7 mouse cellular contexts compared by ENCODE assay signal in the genomic region with DNA sequence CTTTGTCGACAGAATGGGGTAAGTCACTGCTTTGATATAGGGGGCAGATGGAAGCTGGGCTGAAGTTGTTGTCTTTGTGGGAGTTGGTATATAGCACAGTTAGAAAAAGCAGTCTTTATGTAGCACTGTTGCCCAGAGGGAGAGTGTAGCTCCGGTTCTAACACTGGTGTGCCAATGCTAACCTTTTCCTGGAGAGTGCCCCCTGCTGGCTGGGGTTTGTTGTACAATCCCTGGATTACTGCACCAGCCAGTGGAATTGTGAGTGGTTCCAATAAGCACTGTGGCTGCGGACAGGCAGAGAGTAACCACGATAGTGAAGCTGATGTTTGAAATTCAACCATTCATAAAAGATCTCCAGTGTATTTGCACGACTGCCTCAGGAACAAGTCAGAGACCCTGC. TPM values are rescaled to one million over a fixed set of nuclear protein-coding genes. Genes with fewer than 3 reads are reported as not detected.
DNase-seq lines count a peak whose midpoint lies in the region; ATAC-seq and TF ChIP-seq lines count a peak whose summit lies in the region.

No protein-coding gene starts in this region.

- no peak overlapping the region for H3K4me3 ChIP-seq in kidney, adult 2 months (ENCODE audit: insufficient read depth, low read depth, low read length)
- no peak overlapping the region for H3K4me3 ChIP-seq in kidney, embryonic 16.5 days (ENCODE audit: low read length)
- no peak overlapping the region for H3K4me3 ChIP-seq in ES-E14 (ENCODE audit: insufficient read depth in 1 of 2, low read depth in 1 of 2, low read length in 2 of 2, poor library complexity in 1 of 2, severe bottlenecking in 1 of 2)
- H3K4me3 ChIP-seq in midbrain, embryonic 13.5 days (replicated peaks): no peak overlapping the region

- TF ChIP-seq CTCF in kidney, adult 2 months (conservative IDR thresholded peaks at IDR 0.05; ENCODE audit: insufficient read depth, insufficient read length, low read depth, low read length): peak; percentile 56

- H3K36me3 ChIP-seq in kidney, adult 2 months (ENCODE audit: control insufficient read depth, insufficient read depth, low read length): no peaks in the 10 kb centered on the region
- H3K36me3 ChIP-seq in kidney, embryonic 16.5 days (ENCODE audit: insufficient read depth, low read length): no peaks in the 10 kb centered on the region
- H3K36me3 ChIP-seq in ES-E14 (ENCODE audit: control insufficient read depth, insufficient read depth, low read length, poor library complexity, severe bottlenecking): no peaks in the 10 kb centered on the region
- no peaks in the 10 kb centered on the region for H3K36me3 ChIP-seq in midbrain, embryonic 13.5 days

- no peak for ATAC-seq in kidney, embryonic 16.5 days (ENCODE audit: low FRiP score, low TSS enrichment)
- peak; percentile 63 for ATAC-seq in megakaryocyte progenitor cell, adult 5-6 weeks (replicated peaks; ENCODE audit: poor library complexity)
- ATAC-seq in midbrain, embryonic 13.5 days: no peak

- H3K9me3 ChIP-seq in kidney, embryonic 16.5 days (ENCODE audit: low read length): no peaks in the 10 kb centered on the region
- no peaks in the 10 kb centered on the region for H3K9me3 ChIP-seq in ES-E14 (ENCODE audit: control insufficient read depth, insufficient read depth, low read depth, low read length)
- no peaks in the 10 kb centered on the region for H3K9me3 ChIP-seq in midbrain, embryonic 13.5 days

- no peak overlapping the region for H3K27ac ChIP-seq in kidney, adult 2 months (ENCODE audit: insufficient read depth, low read depth, low read length)
- H3K27ac ChIP-seq in kidney, embryonic 16.5 days (ENCODE audit: low read length): no peak overlapping the region
- no peak overlapping the region for H3K27ac ChIP-seq in ES-E14 (ENCODE audit: insufficient read depth, low read depth, low read length, poor library complexity, severe bottlenecking)
- no peak overlapping the region for H3K27ac ChIP-seq in midbrain, embryonic 13.5 days

- no peak for TF ChIP-seq POLR2A in kidney, adult 2 months (IDR thresholded peaks at IDR 0.05; ENCODE audit: low read depth, low read length)

- H3K27me3 ChIP-seq in kidney, adult 2 months (replicated peaks; ENCODE audit: control insufficient read depth, insufficient read depth, low read length): no peaks in the 10 kb centered on the region
- no peaks in the 10 kb centered on the region for H3K27me3 ChIP-seq in kidney, embryonic 16.5 days (ENCODE audit: insufficient read depth, low read length)
- no peaks in the 10 kb centered on the region for H3K27me3 ChIP-seq in midbrain, embryonic 13.5 days

- in situ Hi-C loops in ES-E14 (cut with MboI; ENCODE audit: low sequenced_read_pairs in 2 of 2, unreplicated experiment in 2 of 2): no loop called here

- H3K4me2 ChIP-seq in kidney, embryonic 16.5 days (replicated peaks; ENCODE audit: low read depth, low read length): no peak overlapping the region
- H3K4me2 ChIP-seq in midbrain, embryonic 13.5 days (replicated peaks): no peak overlapping the region

- 81% methylated on average over 5 of the region's 5 CpGs for WGBS in kidney, adult 2 months
- 83% methylated on average over 5 of the region's 5 CpGs for WGBS in kidney, embryonic 16.5 days
- 84% methylated on average over 5 of the region's 5 CpGs for WGBS in midbrain, embryonic 13.5 days

- H3K4me1 ChIP-seq in kidney, adult 2 months (ENCODE audit: control insufficient read depth, insufficient read depth, low read length): no peaks in the 10 kb centered on the region
- no peaks in the 10 kb centered on the region for H3K4me1 ChIP-seq in kidney, embryonic 16.5 days (ENCODE audit: insufficient read depth, low read length)
- H3K4me1 ChIP-seq in ES-E14 (ENCODE audit: control insufficient read depth in 2 of 2, insufficient read depth in 2 of 2, low read length in 2 of 2, poor library complexity in 1 of 2): no peaks in the 10 kb centered on the region
- no peaks in the 10 kb centered on the region for H3K4me1 ChIP-seq in midbrain, embryonic 13.5 days (replicated peaks)

- no peak overlapping the region for H3K9ac ChIP-seq in kidney, embryonic 16.5 days (replicated peaks; ENCODE audit: low read length)
- no peak overlapping the region for H3K9ac ChIP-seq in ES-E14 (ENCODE audit: insufficient read depth, low read depth, low read length, poor library complexity, severe bottlenecking)
- H3K9ac ChIP-seq in midbrain, embryonic 13.5 days (replicated peaks): no peak overlapping the region

- peak; percentile 33 for DNase-seq in kidney, adult 2 months
- DNase-seq in ES-E14 (ENCODE audit: low read depth, low spot score): peak; percentile 36
- DNase-seq in adrenal gland, postnatal 36 days: peak; percentile 38 to 51
- no peak for DNase-seq in ovary, adult 18-20 months (ENCODE audit: low spot score)

TF ChIP-seq in ES-E14, 5 proteins besides CTCF, POLR2A, EP300 and RAD21:
- TF ChIP-seq MAFK (IDR thresholded peaks at IDR 0.05; ENCODE audit: insufficient read depth, low read depth, low read length) (no peak), HCFC1 (IDR thresholded peaks at IDR 0.05; ENCODE audit: borderline replicate concordance, insufficient read depth, low read length) (no peak), CHD2 (IDR thresholded peaks at IDR 0.05; ENCODE audit: low read depth, low read length) (no peak)

RNA-seq across cellular contexts. Expression of a gene that starts 31.1 kb away (rescaled TPM):
- polyA plus RNA-seq in kidney, adult 2 months (2012; rRNA removed): 2.4 and 2.9 TPM in 2 replicates
- polyA plus RNA-seq in kidney, embryonic 16.5 days (2015; fragmentation: Nextera tagmentation; extraction: Ambion mirVana): 2.3 TPM in 2 replicates
- total RNA-seq in ES-E14 (2012; rRNA removed): 0.05 and 0.13 TPM in 2 replicates
- total RNA-seq in adrenal gland, postnatal 36 days (2021): 1 to 10 TPM in 1 of 2 experiments, under 1 TPM in 1; 0.56 to 1.1 TPM
- total RNA-seq in megakaryocyte progenitor cell, adult 5-6 weeks (2015): 0.93 and 1.2 TPM in 2 replicates
- total RNA-seq in megakaryocyte progenitor cell, adult 5-6 weeks (2017): 0.17 and 0.54 TPM in 2 replicates
- 0.26 and 0.32 TPM in 2 replicates for polyA plus RNA-seq in midbrain, embryonic 13.5 days (2015; fragmentation: Nextera tagmentation; extraction: Ambion mirVana)
